Mouse (Mus musculus): Measurements from ENCODE around the gene Plagl2.

The Plagl2 gene

DNA sequence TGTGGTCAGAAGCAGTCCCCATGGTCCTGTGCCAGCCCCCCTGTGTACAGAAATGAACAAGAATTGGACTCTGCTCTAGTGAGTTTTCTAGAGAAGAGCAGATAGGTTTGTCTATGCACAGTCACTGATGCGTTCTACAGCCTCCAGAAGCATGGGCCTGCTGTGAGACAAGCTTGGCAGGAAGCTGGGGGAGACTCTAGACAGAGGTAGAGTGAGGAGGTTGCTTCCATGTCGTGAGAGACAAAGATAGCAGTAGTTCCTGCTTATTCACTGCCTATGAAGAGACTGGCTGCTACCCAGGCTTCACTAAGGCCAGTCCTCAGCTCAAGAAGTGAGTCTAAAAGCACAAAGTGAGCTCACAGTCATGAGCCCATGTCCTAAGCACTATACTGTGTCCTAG, 50.0 kb downstream of the Plagl2 start:
- no peak for DNase-seq (ENCODE audit: low spot score)

DNA sequence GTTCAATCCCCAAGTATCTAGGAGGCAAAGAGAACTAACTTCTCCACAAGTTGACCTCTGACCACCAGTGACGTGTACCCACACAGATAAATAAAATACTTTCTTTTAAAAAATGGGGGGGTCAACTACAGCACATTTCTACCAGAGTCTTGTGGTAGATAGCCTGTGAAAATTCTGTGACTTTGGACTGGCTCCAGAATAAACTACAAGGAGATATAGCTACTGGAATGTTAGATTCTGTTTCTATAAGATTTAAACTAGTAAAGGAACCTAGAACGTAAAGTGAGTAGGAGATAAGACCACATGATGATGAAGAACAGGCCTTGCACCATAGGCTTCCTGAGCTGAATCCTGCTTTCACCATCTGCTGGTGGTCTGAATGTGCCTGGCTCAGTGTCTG, 53.4 kb downstream of the Plagl2 start:
- no peak for DNase-seq (ENCODE audit: low spot score)

DNA sequence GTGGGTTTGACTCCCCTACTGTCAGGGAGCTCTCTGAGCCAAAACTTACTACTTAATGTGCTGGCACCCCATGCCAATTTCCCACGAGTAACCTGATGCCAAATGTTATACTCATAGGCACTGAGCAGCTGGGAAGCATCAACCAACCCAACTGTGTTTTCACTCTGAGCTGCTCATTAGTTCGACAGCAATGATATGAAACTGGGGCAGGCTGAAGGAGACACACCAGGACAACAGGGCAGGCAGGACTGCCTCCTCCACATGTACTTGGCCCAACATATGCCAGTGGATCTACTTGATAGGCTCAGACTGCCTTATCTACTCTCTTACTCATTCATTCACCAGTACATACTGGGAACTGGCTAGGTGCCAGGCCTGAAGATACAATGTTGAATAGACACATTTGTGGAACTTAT, 55.0 kb downstream of the Plagl2 start:
- peak; percentile 76 for DNase-seq (ENCODE audit: low spot score)

DNA sequence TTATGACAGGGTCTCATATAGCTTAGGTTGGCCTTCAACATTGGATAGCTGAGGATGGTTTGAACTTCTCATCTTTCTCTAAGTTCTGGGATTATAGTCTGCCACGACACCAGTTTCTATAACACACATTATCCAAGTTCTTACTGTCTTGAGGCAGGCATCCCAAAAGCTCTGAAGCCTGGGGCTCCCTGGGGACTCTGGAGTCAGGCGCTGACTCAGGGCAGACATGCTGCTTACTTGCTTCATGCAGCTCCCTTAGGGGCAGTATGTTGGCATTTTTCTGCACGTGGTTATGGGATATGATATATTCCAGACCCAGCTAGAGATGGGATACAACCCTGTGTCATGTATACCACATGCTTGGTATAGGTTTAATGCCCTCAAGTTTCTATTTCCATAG, 61.3 kb downstream of the Plagl2 start:
- DNase-seq (ENCODE audit: low spot score): no peak

DNA sequence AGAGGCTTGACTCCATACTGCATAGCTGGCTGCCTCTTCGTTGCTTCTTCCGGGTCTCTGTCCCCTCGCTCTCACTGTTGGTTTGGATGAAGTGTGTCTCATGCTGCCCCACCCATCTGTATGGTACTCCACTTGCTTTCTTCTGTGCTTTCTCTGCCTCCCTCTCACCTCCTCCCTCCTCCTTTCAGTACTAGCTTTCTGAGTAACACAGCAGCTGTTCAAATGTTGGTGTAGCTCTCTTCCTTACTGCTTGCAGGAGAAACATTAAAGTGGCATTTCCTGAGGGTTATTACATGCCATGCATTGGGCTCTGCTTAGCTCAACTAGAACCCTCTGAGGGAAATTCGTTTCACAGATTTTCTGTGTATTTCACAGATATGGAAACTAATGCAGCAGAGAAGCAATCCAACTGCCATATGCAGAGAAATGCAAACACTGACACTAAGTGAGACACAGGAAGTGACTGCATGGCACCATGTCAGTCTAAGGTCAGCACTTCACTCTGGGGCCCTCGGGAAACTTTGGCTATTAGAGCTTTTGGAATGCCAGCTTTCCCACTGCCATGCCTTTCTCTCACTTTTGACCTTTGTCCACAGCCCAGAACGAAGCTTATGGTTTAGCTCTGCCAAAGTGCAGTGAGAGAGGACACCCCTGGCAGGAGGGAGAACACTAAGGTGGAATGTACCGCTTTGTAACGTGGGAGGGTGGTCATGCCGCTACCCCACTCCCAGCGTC, 61.9 kb downstream of the Plagl2 start:
- no peak for DNase-seq (ENCODE audit: low spot score)
